13 mouse cellular contexts compared by ENCODE assay signal in genomic region chr13:103875823-103876514, GRCm38 (mm10).
"Had no signal": no experiment of that assay in that cellular context is flagged by ENCODE, and none has a peak within 500 bp of the region (broad histone marks: within the 10 kb centered on the region; RNA-seq: fewer than 3 reads in every experiment).

No protein-coding gene starts in this region.

- H3K27ac ChIP-seq: limb, embryonic 15.5 days; macrophage; midbrain, embryonic 13.5 days; stomach, embryonic 15.5 days had no signal

- H3K27me3 ChIP-seq: limb, embryonic 15.5 days; midbrain, embryonic 13.5 days; stomach, embryonic 15.5 days had no signal

- H3K4me2 ChIP-seq: limb, embryonic 15.5 days; lung, embryonic 14.5 days; midbrain, embryonic 13.5 days; stomach, embryonic 15.5 days had no signal

- ATAC-seq: intestine, postnatal 0 days; midbrain, embryonic 13.5 days had no signal

- DNase-seq: layer of hippocampus, adult 9-11 months; layer of hippocampus, postnatal 36 days; lung, embryonic 14.5 days; lung, postnatal 10 days; right cerebral cortex, postnatal 4 days; spleen, adult 18-20 months; thymus, adult 2 months; thymus, postnatal 36 days had no signal

- H3K4me1 ChIP-seq: limb, embryonic 15.5 days; midbrain, embryonic 13.5 days; stomach, embryonic 15.5 days had no signal

- H3K9me3 ChIP-seq: limb, embryonic 15.5 days; midbrain, embryonic 13.5 days; stomach, embryonic 15.5 days had no signal

- H3K36me3 ChIP-seq: midbrain, embryonic 13.5 days had no signal

- H3K9ac ChIP-seq: limb, embryonic 15.5 days; lung, embryonic 14.5 days; midbrain, embryonic 13.5 days; stomach, embryonic 15.5 days had no signal

- H3K4me3 ChIP-seq: limb, embryonic 15.5 days; midbrain, embryonic 13.5 days; stomach, embryonic 15.5 days had no signal
